Mouse (Mus musculus) common myeloid progenitor, adult 5-6 weeks (primary cell): ENCODE measurements at regions not wholly inside any gene's neighbourhood (a gene's known extent, or its start where the extent isn't known, plus 50 kb on each side); places are given as distances from the start of the nearest gene placed in this dataset.

Experiments
- ATAC-seq: replicated peaks from 2 replicates; pipeline ENCODE4 v1.8.0; 2016; ENCODE audit warnings: low read depth, mild to moderate bottlenecking, moderate TSS enrichment, inconsistent platforms; ENCODE audit not compliant: poor library complexity, severe bottlenecking

GRCm38 (mm10) chr16:95189114-95189513 is 68.2 kb upstream of the Kcnj15 start:
- ATAC-seq, result peak; percentile 58

GRCm38 (mm10) chr16:95194151-95194550 is 63.2 kb upstream of the Kcnj15 start:
- no peak for ATAC-seq

- no peak for ATAC-seq
Observed at GRCm38 (mm10) chr16:95196141-95196540, 61.2 kb upstream of the Kcnj15 start.

- ATAC-seq, result peak; percentile 69
Observed at GRCm38 (mm10) chr16:95196622-95197021, 60.7 kb upstream of the Kcnj15 start.

GRCm38 (mm10) chr16:95198795-95199563 is 58.4 kb upstream of the Kcnj15 start:
- no peak for ATAC-seq

GRCm38 (mm10) chr16:95202126-95202883 is 55.1 kb upstream of the Kcnj15 start:
- ATAC-seq, result no peak

GRCm38 (mm10) chr16:95203026-95203425 is 54.3 kb upstream of the Kcnj15 start:
- no peak for ATAC-seq

- no peak for ATAC-seq
Observed at GRCm38 (mm10) chr16:95203790-95204189, 53.6 kb upstream of the Kcnj15 start.

- no peak for ATAC-seq
Observed at GRCm38 (mm10) chr16:95204507-95204906, 52.9 kb upstream of the Kcnj15 start.

GRCm38 (mm10) chr16:95206445-95206844 is 50.9 kb upstream of the Kcnj15 start:
- no peak for ATAC-seq

GRCm38 (mm10) chr16:95207547-95207946 is 49.8 kb upstream of the Kcnj15 start:
- ATAC-seq, result 0 out of 2 replicates have a peak, but pooled peaks have one; percentile 26
